Mouse (Mus musculus): ENCODE measurements around the gene Rgl2. TPM values are rescaled to one million over a fixed set of nuclear protein-coding genes. Genes with fewer than 3 reads are reported as not detected.
"Not testable (repeated sequence)": the region's sequence is repeated elsewhere in the genome, so short reads cannot be mapped to it uniquely, and the experiment has no call there.

Rgl2 gene
- polyA plus RNA-seq, 1 experiment = 528 TPM

- TF ChIP-seq POLR2A (IDR thresholded peaks at IDR 0.05; ENCODE audit: control insufficient read depth, extremely low read depth, insufficient read depth, low read length, poor library complexity) (no peak), CTCF (IDR thresholded peaks at IDR 0.05; ENCODE audit: borderline replicate concordance, control insufficient read depth, extremely low read depth, insufficient read depth, low read length, poor library complexity) (no peak)
- Histone ChIP-seq H3K27me3 (ENCODE audit: control insufficient read depth, insufficient read depth, low read length) (no peaks in the 10 kb centered on the region), H3K36me3 (ENCODE audit: control insufficient read depth, insufficient read depth, low read length) (no peaks in the 10 kb centered on the region), H3K27ac (ENCODE audit: control insufficient read depth, insufficient read depth, low read length) (peak overlapping the region; percentile 59), H3K4me1 (replicated peaks; ENCODE audit: control insufficient read depth, insufficient read depth, low read length) (peaks cover 5% of the 10 kb centered on the region; the same call in 1 of the 2 replicates), H3K4me3 (ENCODE audit: control insufficient read depth, insufficient read depth, low read length) (no peak overlapping the region)
- 90% methylated on average over 4 of the region's 4 CpGs for WGBS
- DNase-seq = no peak
Observed at GRCm38 (mm10) chr17:33901653-33902052, 27.7 kb upstream of the Rgl2 start.

- H3K27ac ChIP-seq (ENCODE audit: control insufficient read depth, insufficient read depth, low read length) = peak overlapping the region; percentile 67
- no peak for DNase-seq
- TF ChIP-seq POLR2A (IDR thresholded peaks at IDR 0.05; ENCODE audit: control insufficient read depth, extremely low read depth, insufficient read depth, low read length, poor library complexity) = no peak
- TF ChIP-seq CTCF (IDR thresholded peaks at IDR 0.05; ENCODE audit: borderline replicate concordance, control insufficient read depth, extremely low read depth, insufficient read depth, low read length, poor library complexity) = no peak
- no peak overlapping the region for H3K4me3 ChIP-seq (ENCODE audit: control insufficient read depth, insufficient read depth, low read length)
- no peaks in the 10 kb centered on the region for H3K36me3 ChIP-seq (ENCODE audit: control insufficient read depth, insufficient read depth, low read length)
- H3K4me1 ChIP-seq (replicated peaks; ENCODE audit: control insufficient read depth, insufficient read depth, low read length) = peaks cover 5% of the 10 kb centered on the region; the same call in 1 of the 2 replicates
- WGBS = 84% methylated on average over 4 of the region's 4 CpGs
- H3K27me3 ChIP-seq (ENCODE audit: control insufficient read depth, insufficient read depth, low read length) = no peaks in the 10 kb centered on the region
Observed at GRCm38 (mm10) chr17:33902079-33902478, 27.3 kb upstream of the Rgl2 start.

GRCm38 (mm10) chr17:33902491-33902890, 26.9 kb upstream of the Rgl2 start:
- H3K36me3 ChIP-seq (ENCODE audit: control insufficient read depth, insufficient read depth, low read length) = no peaks in the 10 kb centered on the region
- peaks cover 5% of the 10 kb centered on the region; the same call in 1 of the 2 replicates for H3K4me1 ChIP-seq (replicated peaks; ENCODE audit: control insufficient read depth, insufficient read depth, low read length)
- peak overlapping the region; percentile 67 for H3K27ac ChIP-seq (ENCODE audit: control insufficient read depth, insufficient read depth, low read length)
- 30% methylated on average over 7 of the region's 7 CpGs for WGBS
- no peaks in the 10 kb centered on the region for H3K27me3 ChIP-seq (ENCODE audit: control insufficient read depth, insufficient read depth, low read length)
- DNase-seq = no peak
- TF ChIP-seq CTCF (IDR thresholded peaks at IDR 0.05; ENCODE audit: borderline replicate concordance, control insufficient read depth, extremely low read depth, insufficient read depth, low read length, poor library complexity) = no peak
- no peak for TF ChIP-seq POLR2A (IDR thresholded peaks at IDR 0.05; ENCODE audit: control insufficient read depth, extremely low read depth, insufficient read depth, low read length, poor library complexity)
- H3K4me3 ChIP-seq (ENCODE audit: control insufficient read depth, insufficient read depth, low read length) = no peak overlapping the region

GRCm38 (mm10) chr17:33903911-33904651, 25.3 kb upstream of the Rgl2 start:
- H3K27me3 ChIP-seq (ENCODE audit: control insufficient read depth, insufficient read depth, low read length); H3K4me3 ChIP-seq (ENCODE audit: control insufficient read depth, insufficient read depth, low read length); H3K27ac ChIP-seq (ENCODE audit: control insufficient read depth, insufficient read depth, low read length); DNase-seq; H3K36me3 ChIP-seq (ENCODE audit: control insufficient read depth, insufficient read depth, low read length): not testable (repeated sequence)
- WGBS = 85% methylated on average over 6 of the region's 6 CpGs
- peaks cover 11% of the 10 kb centered on the region for H3K4me1 ChIP-seq (replicated peaks; ENCODE audit: control insufficient read depth, insufficient read depth, low read length)

- not testable (repeated sequence) for H3K4me3 ChIP-seq (ENCODE audit: control insufficient read depth, insufficient read depth, low read length); H3K27ac ChIP-seq (ENCODE audit: control insufficient read depth, insufficient read depth, low read length); H3K36me3 ChIP-seq (ENCODE audit: control insufficient read depth, insufficient read depth, low read length); H3K27me3 ChIP-seq (ENCODE audit: control insufficient read depth, insufficient read depth, low read length); DNase-seq
- peaks cover 12% of the 10 kb centered on the region for H3K4me1 ChIP-seq (replicated peaks; ENCODE audit: control insufficient read depth, insufficient read depth, low read length)
- WGBS = 73% methylated on average over 4 of the region's 4 CpGs
Observed at GRCm38 (mm10) chr17:33904835-33905234, 24.5 kb upstream of the Rgl2 start, which contains the start of gene Platr17. TSS of gene Platr17 (plus strand) at chr17:33905135.

GRCm38 (mm10) chr17:33908331-33909076, 20.8 kb upstream of the Rgl2 start:
- H3K27me3 ChIP-seq (ENCODE audit: control insufficient read depth, insufficient read depth, low read length) = no peaks in the 10 kb centered on the region
- TF ChIP-seq POLR2A (IDR thresholded peaks at IDR 0.05; ENCODE audit: control insufficient read depth, extremely low read depth, insufficient read depth, low read length, poor library complexity) (no peak), CTCF (IDR thresholded peaks at IDR 0.05; ENCODE audit: borderline replicate concordance, control insufficient read depth, extremely low read depth, insufficient read depth, low read length, poor library complexity) (no peak; the same call in 1 of the 2 replicates)
- under 1% methylated on average over 44 of the region's 44 CpGs for WGBS
- peak overlapping the region; percentile 62 for H3K4me3 ChIP-seq (ENCODE audit: control insufficient read depth, insufficient read depth, low read length)
- H3K4me1 ChIP-seq (replicated peaks; ENCODE audit: control insufficient read depth, insufficient read depth, low read length) = peaks cover 21% of the 10 kb centered on the region
- DNase-seq = peak; percentile 50
- H3K36me3 ChIP-seq (ENCODE audit: control insufficient read depth, insufficient read depth, low read length) = peaks cover 19% of the 10 kb centered on the region
- H3K27ac ChIP-seq (ENCODE audit: control insufficient read depth, insufficient read depth, low read length) = peak overlapping the region; percentile 18

All from thymus, adult 2 months (tissue).